Mouse (Mus musculus): ENCODE measurements around the gene Prkca. TPM values are rescaled to one million over a fixed set of nuclear protein-coding genes. Genes with fewer than 3 reads are reported as not detected.

Prkca gene
- 3.4 TPM in 2 replicates for polyA plus RNA-seq (2016; fragmentation: Nextera tagmentation; extraction: Ambion mirVana)

GRCm38 (mm10) chr11:108343789-108344462 is at the start of gene Prkca:
Gene Prkca (minus strand): TSS chr11:108343928.
- Histone ChIP-seq H3K36me3 (replicated peaks) (no peaks in the 10 kb centered on the region), H3K4me1 (peaks cover 26% of the 10 kb centered on the region), H3K27me3 (replicated peaks; ENCODE audit: low read depth, poor library complexity, severe bottlenecking) (peaks cover 47% of the 10 kb centered on the region), H3K9me3 (no peaks in the 10 kb centered on the region), H3K4me3 (peak within 1 kb of the TSS; percentile 91), H3K27ac (replicated peaks) (peak within 1 kb of the TSS; percentile 90)
- DNase-seq (ENCODE audit: low spot score) = peak; percentile 95
- under 1% methylated on average over 63 of the region's 63 CpGs for WGBS

- no peaks in the 10 kb centered on the region for H3K9me3 ChIP-seq
Measured at GRCm38 (mm10) chr11:108385666-108386024, 41.9 kb upstream of the Prkca start.

GRCm38 (mm10) chr11:108384920-108385665 is 41.4 kb upstream of the Prkca start:
- no peaks in the 10 kb centered on the region for H3K9me3 ChIP-seq
- peak; percentile 13 for DNase-seq (ENCODE audit: low spot score)
- 72% methylated on average over 4 of the region's 4 CpGs for WGBS
- H3K4me1 ChIP-seq = 0 out of 2 replicates have a peak, but pooled peaks cover 4% of the 10 kb centered on the region
- H3K36me3 ChIP-seq (replicated peaks) = no peaks in the 10 kb centered on the region
- H3K27ac ChIP-seq (replicated peaks) = no peak overlapping the region
- H3K4me3 ChIP-seq = no peak overlapping the region
- H3K27me3 ChIP-seq (replicated peaks; ENCODE audit: low read depth, poor library complexity, severe bottlenecking) = no peaks in the 10 kb centered on the region

More at GRCm38 (mm10) chr11:108385666-108386024, 41.9 kb upstream of the Prkca start:
- Histone ChIP-seq H3K4me1 (0 out of 2 replicates have a peak, but pooled peaks cover 4% of the 10 kb centered on the region), H3K36me3 (replicated peaks) (no peaks in the 10 kb centered on the region), H3K27me3 (replicated peaks; ENCODE audit: low read depth, poor library complexity, severe bottlenecking) (no peaks in the 10 kb centered on the region), H3K27ac (replicated peaks) (no peak overlapping the region), H3K4me3 (no peak overlapping the region)
- DNase-seq (ENCODE audit: low spot score) = no peak
- WGBS = 94% methylated on average over 1 of the region's 1 CpGs

GRCm38 (mm10) chr11:108382664-108383063 is 38.9 kb upstream of the Prkca start:
- no peak for DNase-seq (ENCODE audit: low spot score)
- 82% methylated on average over 3 of the region's 3 CpGs for WGBS
- H3K4me1 ChIP-seq = 0 out of 2 replicates have a peak, but pooled peaks cover 4% of the 10 kb centered on the region
- no peak overlapping the region for H3K4me3 ChIP-seq
- no peaks in the 10 kb centered on the region for H3K9me3 ChIP-seq
- H3K36me3 ChIP-seq (replicated peaks) = no peaks in the 10 kb centered on the region
- H3K27ac ChIP-seq (replicated peaks) = no peak overlapping the region
- no peaks in the 10 kb centered on the region for H3K27me3 ChIP-seq (replicated peaks; ENCODE audit: low read depth, poor library complexity, severe bottlenecking)

GRCm38 (mm10) chr11:108378363-108378751 is 34.6 kb upstream of the Prkca start:
- WGBS = 87% methylated on average over 4 of the region's 4 CpGs
- no peak overlapping the region for H3K4me3 ChIP-seq
- no peaks in the 10 kb centered on the region for H3K36me3 ChIP-seq (replicated peaks)
- DNase-seq (ENCODE audit: low spot score) = no peak
- no peak overlapping the region for H3K27ac ChIP-seq (replicated peaks)
- H3K27me3 ChIP-seq (replicated peaks; ENCODE audit: low read depth, poor library complexity, severe bottlenecking) = no peaks in the 10 kb centered on the region
- H3K9me3 ChIP-seq = no peaks in the 10 kb centered on the region
- H3K4me1 ChIP-seq = no peaks in the 10 kb centered on the region

GRCm38 (mm10) chr11:108377680-108378362 is 34.1 kb upstream of the Prkca start:
- DNase-seq (ENCODE audit: low spot score) = peak; percentile 81
- Histone ChIP-seq H3K4me1 (no peaks in the 10 kb centered on the region), H3K9me3 (no peaks in the 10 kb centered on the region), H3K36me3 (replicated peaks) (no peaks in the 10 kb centered on the region), H3K27me3 (replicated peaks; ENCODE audit: low read depth, poor library complexity, severe bottlenecking) (no peaks in the 10 kb centered on the region), H3K4me3 (no peak overlapping the region), H3K27ac (replicated peaks) (no peak overlapping the region)
- 43% methylated on average over 19 of the region's 19 CpGs for WGBS

GRCm38 (mm10) chr11:108376815-108377214 is 33.1 kb upstream of the Prkca start:
- whole genome bisulfite sequencing = 91% methylated on average over 7 of the region's 7 CpGs
- no peaks in the 10 kb centered on the region for H3K9me3 ChIP-seq
- H3K4me3 ChIP-seq = no peak overlapping the region
- H3K4me1 ChIP-seq = no peaks in the 10 kb centered on the region
- H3K27me3 ChIP-seq (replicated peaks; ENCODE audit: low read depth, poor library complexity, severe bottlenecking) = no peaks in the 10 kb centered on the region
- no peaks in the 10 kb centered on the region for H3K36me3 ChIP-seq (replicated peaks)
- H3K27ac ChIP-seq (replicated peaks) = no peak overlapping the region
- DNase-seq (ENCODE audit: low spot score) = no peak

GRCm38 (mm10) chr11:108367046-108367445 is 23.3 kb upstream of the Prkca start:
- WGBS = 79% methylated on average over 1 of the region's 1 CpGs
- Histone ChIP-seq H3K9me3 (no peaks in the 10 kb centered on the region), H3K4me3 (no peak overlapping the region), H3K27ac (replicated peaks) (no peak overlapping the region), H3K4me1 (peaks cover 14% of the 10 kb centered on the region), H3K36me3 (replicated peaks) (no peaks in the 10 kb centered on the region), H3K27me3 (replicated peaks; ENCODE audit: low read depth, poor library complexity, severe bottlenecking) (no peaks in the 10 kb centered on the region)
- no peak for DNase-seq (ENCODE audit: low spot score)

GRCm38 (mm10) chr11:108365600-108365999 is 21.9 kb upstream of the Prkca start:
- no peak overlapping the region for H3K4me3 ChIP-seq
- WGBS = 79% methylated on average over 7 of the region's 7 CpGs
- peaks cover 14% of the 10 kb centered on the region for H3K4me1 ChIP-seq
- DNase-seq (ENCODE audit: low spot score) = no peak
- H3K27ac ChIP-seq (replicated peaks) = no peak overlapping the region
- no peaks in the 10 kb centered on the region for H3K27me3 ChIP-seq (replicated peaks; ENCODE audit: low read depth, poor library complexity, severe bottlenecking)
- no peaks in the 10 kb centered on the region for H3K36me3 ChIP-seq (replicated peaks)
- H3K9me3 ChIP-seq = no peaks in the 10 kb centered on the region

- WGBS = 54% methylated on average over 7 of the region's 7 CpGs
- Histone ChIP-seq H3K4me1 (peaks cover 14% of the 10 kb centered on the region), H3K27me3 (replicated peaks; ENCODE audit: low read depth, poor library complexity, severe bottlenecking) (no peaks in the 10 kb centered on the region), H3K9me3 (no peaks in the 10 kb centered on the region), H3K36me3 (replicated peaks) (no peaks in the 10 kb centered on the region), H3K4me3 (no peak overlapping the region), H3K27ac (replicated peaks) (no peak overlapping the region)
- DNase-seq (ENCODE audit: low spot score) = no peak
Measured at GRCm38 (mm10) chr11:108364945-108365589, 21.3 kb upstream of the Prkca start.

GRCm38 (mm10) chr11:108363991-108364390 is 20.3 kb upstream of the Prkca start:
- no peak overlapping the region for H3K27ac ChIP-seq (replicated peaks)
- H3K9me3 ChIP-seq = no peaks in the 10 kb centered on the region
- H3K36me3 ChIP-seq (replicated peaks) = no peaks in the 10 kb centered on the region
- 72% methylated on average over 4 of the region's 4 CpGs for WGBS
- no peak for DNase-seq (ENCODE audit: low spot score)
- peaks cover 14% of the 10 kb centered on the region for H3K4me1 ChIP-seq
- H3K27me3 ChIP-seq (replicated peaks; ENCODE audit: low read depth, poor library complexity, severe bottlenecking) = no peaks in the 10 kb centered on the region
- no peak overlapping the region for H3K4me3 ChIP-seq

GRCm38 (mm10) chr11:108362965-108363364 is 19.2 kb upstream of the Prkca start:
- DNase-seq (ENCODE audit: low spot score) = no peak
- Histone ChIP-seq H3K27ac (replicated peaks) (no peak overlapping the region), H3K9me3 (no peaks in the 10 kb centered on the region), H3K36me3 (replicated peaks) (no peaks in the 10 kb centered on the region), H3K27me3 (replicated peaks; ENCODE audit: low read depth, poor library complexity, severe bottlenecking) (no peaks in the 10 kb centered on the region), H3K4me3 (no peak overlapping the region), H3K4me1 (peaks cover 14% of the 10 kb centered on the region)
- 92% methylated on average over 5 of the region's 5 CpGs for WGBS
